Mouse (Mus musculus): ENCODE measurements around the gene 4930583I09Rik. TPM values are rescaled to one million over a fixed set of nuclear protein-coding genes. Genes with fewer than 3 reads are reported as not detected.

4930583I09Rik gene
- polyA plus RNA-seq, 1 experiment from 2014 or later: not detected

GRCm38 (mm10) chr17:64785961-64786360 is 49.9 kb downstream of the 4930583I09Rik start:
- Histone ChIP-seq H3K9ac (ENCODE audit: low read length) (no peak overlapping the region), H3K27me3 (replicated peaks; ENCODE audit: control insufficient read depth, insufficient read depth, low read length) (no peaks in the 10 kb centered on the region), H3K9me3 (replicated peaks; ENCODE audit: control insufficient read depth, low read length) (no peaks in the 10 kb centered on the region), H3K4me1 (ENCODE audit: control insufficient read depth, insufficient read depth, low read length) (no peaks in the 10 kb centered on the region), H3K27ac (ENCODE audit: low read depth, low read length) (no peak overlapping the region), H3K36me3 (ENCODE audit: control insufficient read depth, insufficient read depth, low read length) (no peaks in the 10 kb centered on the region), H3K4me2 (ENCODE audit: low read length) (no peak overlapping the region), H3K4me3 (ENCODE audit: low read depth, low read length) (no peak overlapping the region)
- ATAC-seq (no peak), DNase-seq (ENCODE audit: low spot score) (no peak)
- WGBS: 60% methylated on average over 1 of the region's 1 CpGs

Other genes starting within 250 kb of the 4930583I09Rik start
- gene Man2a1, start 235.3 kb downstream of the 4930583I09Rik start, polyA plus RNA-seq (2014; fragmentation: Nextera tagmentation; extraction: Ambion mirVana): 1.6 and 2.2 TPM in 2 replicates

All from forebrain, embryonic 14.5 days (tissue).